Mouse (Mus musculus) hindbrain, embryonic 16.5 days (tissue): Measurements from ENCODE around the gene Fip1l1. TPM values are rescaled to one million over a fixed set of nuclear protein-coding genes. Genes with fewer than 3 reads are reported as not detected.

Source experiments
- ATAC-seq: fragments of 200-750 bp; cut with Nextera tagmentation; 2 replicates; pipeline ENCODE4 v1.8.0; 2017; ENCODE audit warnings: moderate TSS enrichment, moderate library complexity
- H3K27ac ChIP-seq: fragments of 300-500 bp; sonication (generic); 2 replicates; pipeline ENCODE4 v1.5.1; 2014; ENCODE audit warnings: low read depth, mild to moderate bottlenecking, control low read depth, low read length, moderate library complexity
- H3K27me3 ChIP-seq: fragments of 300-500 bp; sonication (generic); replicated peaks from 2 replicates; pipeline ENCODE4 v1.6.1; 2014; ENCODE audit warnings: low read length; ENCODE audit not compliant: control insufficient read depth, insufficient read depth
- H3K36me3 ChIP-seq: fragments of 300-500 bp; sonication (generic); 2 replicates; pipeline ENCODE4 v1.6.1; 2014; ENCODE audit warnings: mild to moderate bottlenecking, low read length, moderate library complexity, mixed read lengths; ENCODE audit not compliant: control insufficient read depth, insufficient read depth
- H3K4me1 ChIP-seq: fragments of 300-500 bp; sonication (generic); 2 replicates; pipeline ENCODE4 v1.6.1; 2014; ENCODE audit warnings: low read depth, low read length; ENCODE audit not compliant: control insufficient read depth, insufficient read depth
- H3K4me2 ChIP-seq: fragments of 300-500 bp; sonication (generic); 2 replicates; pipeline ENCODE4 v1.6.1; 2014; ENCODE audit warnings: mild to moderate bottlenecking, low read length, control low read depth, moderate library complexity
- H3K4me3 ChIP-seq: fragments of 300-500 bp; sonication (generic); 2 replicates; pipeline ENCODE4 v1.5.1; 2014; ENCODE audit warnings: mild to moderate bottlenecking, low read length, control low read depth, moderate library complexity
- H3K9ac ChIP-seq: fragments of 300-500 bp; sonication (generic); 2 replicates; pipeline ENCODE4 v1.6.1; 2014; ENCODE audit warnings: low read depth, mild to moderate bottlenecking, control low read depth, low read length, moderate library complexity
- H3K9me3 ChIP-seq: fragments of 300-500 bp; sonication (generic); 2 replicates; pipeline ENCODE4 v1.6.1; 2014; ENCODE audit warnings: mild to moderate bottlenecking, low read length, moderate library complexity; ENCODE audit not compliant: control insufficient read depth
- WGBS: fragments of 180-500 bp; shearing (Covaris S2); extraction: QIAGEN DNeasy Blood & Tissue Kit; methylation state at CpG from one replicate; pipeline ENCODE4 v1.1.7; 2014; 5-methylcytosine and 5-hydroxymethylcytosine counted together
- polyA plus RNA-seq: library from polyadenylated mRNA; unstranded; fragments of >200 nt; fragmentation: Nextera tagmentation; extraction: Ambion mirVana; gene quantifications from 2 replicates; pipeline ENCODE4 v1.2.1, GENCODE M21; 2015

Gene Fip1l1
- polyA plus RNA-seq, 1 experiment from 2014 or later, result 64.9 TPM

DNA sequence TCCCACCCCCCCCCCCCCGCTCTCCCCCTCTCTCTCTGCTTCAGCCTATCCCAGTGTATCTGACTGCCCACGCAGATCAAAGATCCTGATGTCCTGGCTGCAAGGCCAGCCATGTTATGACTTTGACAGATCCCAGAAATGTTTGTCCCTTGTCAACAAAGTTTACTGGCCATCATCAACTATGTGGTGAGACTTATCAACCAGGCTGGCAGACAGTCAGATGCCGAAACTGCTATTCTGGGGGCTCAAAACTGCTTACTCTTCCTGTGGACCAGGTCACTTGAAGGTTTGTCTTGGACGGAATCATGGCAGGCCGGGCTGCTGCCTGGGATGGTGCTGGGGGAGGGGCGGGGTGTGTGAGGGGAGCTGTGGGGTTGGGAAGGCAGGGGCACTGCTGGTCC lies 112.3 kb downstream of the Fip1l1 start:
- Histone ChIP-seq H3K4me1 (no peaks in the 10 kb centered on the region), H3K27me3 (no peaks in the 10 kb centered on the region), H3K36me3 (no peaks in the 10 kb centered on the region), H3K9me3 (no peaks in the 10 kb centered on the region), H3K4me3 (no peak overlapping the region), H3K27ac (no peak overlapping the region), H3K9ac (no peak overlapping the region), H3K4me2 (no peak overlapping the region)
- 59% methylated on average over 5 of the region's 6 CpGs for WGBS
- ATAC-seq, result no peak

DNA sequence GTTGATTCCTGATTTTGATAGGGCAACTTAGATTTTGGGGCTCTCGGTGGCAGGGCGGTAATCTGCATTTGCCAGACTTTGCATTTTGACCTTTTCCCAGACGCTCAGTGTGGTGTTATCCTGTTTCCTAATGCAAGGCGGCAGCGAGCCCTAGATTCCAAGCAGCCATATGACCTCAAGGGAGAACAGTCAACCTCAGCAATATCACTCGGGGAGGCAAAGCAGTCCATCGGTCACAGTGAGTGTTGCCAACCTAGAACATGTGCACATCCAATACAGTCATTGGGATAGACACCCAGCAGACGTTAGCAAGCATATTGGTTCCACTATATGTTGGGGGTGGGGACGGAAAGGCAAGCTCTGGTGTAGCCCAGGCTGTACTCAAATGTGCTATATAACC lies 113.0 kb downstream of the Fip1l1 start:
- no peak for ATAC-seq
- Histone ChIP-seq H3K4me2 (no peak overlapping the region), H3K9ac (no peak overlapping the region), H3K27ac (no peak overlapping the region), H3K9me3 (no peaks in the 10 kb centered on the region), H3K36me3 (no peaks in the 10 kb centered on the region), H3K4me3 (no peak overlapping the region), H3K27me3 (no peaks in the 10 kb centered on the region), H3K4me1 (no peaks in the 10 kb centered on the region)
- WGBS, result 76% methylated on average over 9 of the region's 9 CpGs

Other genes with a start within 250 kb of the Fip1l1 start
- gene Scfd2, start 3.7 kb upstream of the Fip1l1 start, polyA plus RNA-seq, result 20.1 and 20.9 TPM in 2 replicates
- 15.9 and 20.9 TPM in 2 replicates for gene Lnx1, start 167.5 kb downstream of the Fip1l1 start, polyA plus RNA-seq